Mouse (Mus musculus) lung, postnatal 0 days (tissue): ENCODE measurements around the gene Arhgap25.

Source experiments
- CTCF ChIP-seq: IDR thresholded peaks from 2 replicates; pipeline ENCODE4 v1.5.1; 2016; ENCODE audit warnings: antibody characterized with exemption, mild to moderate bottlenecking
- EP300 ChIP-seq: IDR thresholded peaks from 2 replicates; pipeline ENCODE4 v1.6.1; 2016; ENCODE audit warnings: antibody characterized with exemption, mild to moderate bottlenecking, control low read depth

DNA sequence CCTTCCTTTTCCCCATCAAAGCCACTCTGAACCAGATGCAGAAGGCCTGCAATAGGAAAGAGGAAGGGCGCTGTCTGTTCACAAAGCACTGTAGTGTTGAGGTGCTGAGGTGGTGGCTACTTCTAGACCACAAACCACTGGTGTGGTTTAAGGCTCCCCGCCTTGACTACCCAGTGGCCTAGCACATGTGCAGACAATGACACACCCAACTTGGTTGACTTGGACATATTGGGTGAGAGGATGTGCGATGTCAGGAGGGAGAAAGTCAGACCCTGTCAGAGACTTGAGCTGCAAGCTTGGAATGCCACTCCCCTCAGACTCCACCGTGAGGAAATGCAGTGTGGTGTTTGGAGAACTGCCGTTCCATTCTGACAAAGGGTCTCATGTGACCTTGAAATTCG is 8.1 kb upstream of the Arhgap25 start:
- TF ChIP-seq CTCF (no peak), EP300 (no peak)
